Mouse (Mus musculus) megakaryocyte, embryonic 14.5 days (primary cell): Measurements from ENCODE around the gene C2cd6. TPM values are rescaled to one million over a fixed set of nuclear protein-coding genes. Genes with fewer than 3 reads are reported as not detected.

Experiments
- H3K27me3 ChIP-seq: replicated peaks from 2 replicates; pipeline ENCODE3; 2012; ENCODE audit warnings: inconsistent platforms
- H3K36me3 ChIP-seq: replicated peaks from 2 replicates; pipeline ENCODE3; 2012; ENCODE audit warnings: low read length, inconsistent platforms, mixed read lengths
- H3K4me1 ChIP-seq: 2 replicates; pipeline ENCODE4 v1.6.1; 2012; ENCODE audit warnings: inconsistent platforms
- H3K4me3 ChIP-seq: replicated peaks from 2 replicates; pipeline ENCODE3; 2012; ENCODE audit warnings: moderate library complexity, mild to moderate bottlenecking, inconsistent platforms
- H3K9me3 ChIP-seq: 2 replicates; pipeline ENCODE4 v1.6.1; 2012; ENCODE audit warnings: inconsistent platforms
- FLI1 ChIP-seq: IDR thresholded peaks from 2 replicates; pipeline ENCODE4 v1.6.1; 2012; ENCODE audit warnings: low read length, inconsistent platforms, mixed read lengths
- GATA1 ChIP-seq: IDR thresholded peaks from 3 replicates; pipeline ENCODE4 v1.6.1; 2012; ENCODE audit warnings: mixed read lengths, low read length, inconsistent platforms, borderline replicate concordance
- polyA plus RNA-seq: library from polyadenylated mRNA; stranded (reverse); fragments of >175 nt; gene quantifications from 2 replicates; pipeline ENCODE4 v1.2.3, GENCODE M21; 2012; ENCODE audit warnings: low replicate concordance; ENCODE audit not compliant: insufficient read depth

C2cd6 gene
- polyA plus RNA-seq: not detected in 2 replicates

DNA sequence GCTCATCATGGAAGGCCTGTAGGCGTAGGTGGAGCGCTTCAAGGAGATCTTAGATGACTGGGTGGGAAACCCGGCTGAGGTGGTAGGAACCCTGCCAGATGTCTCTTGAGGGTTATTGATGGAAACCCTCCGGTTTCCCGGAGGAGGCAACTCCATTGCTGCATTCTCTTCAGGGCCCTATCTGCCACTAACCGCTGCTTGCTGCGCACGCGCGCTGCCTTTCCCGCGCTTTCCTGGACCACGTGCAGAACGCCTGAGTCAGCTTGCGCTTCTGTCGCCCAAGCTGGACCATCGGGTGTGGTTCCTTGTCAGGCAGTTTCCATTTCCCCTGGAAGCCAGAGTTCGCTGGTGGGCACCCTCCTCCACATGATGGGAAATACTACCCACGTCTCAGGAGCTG is at the start of gene C2cd6:
TSS of gene C2cd6 (minus strand) at position 196 of the 400 bp plus-strand sequence.
- Histone ChIP-seq H3K4me1 (no peaks in the 10 kb centered on the region), H3K9me3 (peaks cover 7% of the 10 kb centered on the region; the same call in 1 of the 2 replicates), H3K27me3 (no peaks in the 10 kb centered on the region), H3K36me3 (peaks cover 6% of the 10 kb centered on the region), H3K4me3 (no peak within 1 kb of the TSS)
- TF ChIP-seq FLI1 (no peak), GATA1 (no peak)

DNA sequence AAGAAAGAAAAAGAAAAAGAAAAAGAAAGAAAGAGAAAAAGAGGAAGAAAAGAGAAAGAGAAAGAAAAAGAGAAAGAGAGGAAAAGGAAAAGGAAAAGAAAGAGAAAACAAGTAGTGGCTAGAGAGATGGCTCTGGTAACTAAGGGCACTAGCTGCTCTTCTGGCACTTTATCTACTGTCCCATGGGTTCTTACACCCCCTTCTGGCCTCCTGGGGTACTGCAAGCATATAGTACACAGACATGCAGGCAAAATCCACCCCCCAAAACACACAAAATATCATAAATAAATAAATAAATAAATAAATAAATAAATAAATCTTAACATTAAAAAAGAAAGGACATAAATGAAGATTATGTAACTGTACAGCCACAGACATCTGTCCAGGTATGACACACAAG is 48.1 kb upstream of the C2cd6 start:
- TF ChIP-seq GATA1 (no peak), FLI1 (no peak)
- peaks cover 18% of the 10 kb centered on the region for H3K4me1 ChIP-seq
- H3K4me3 ChIP-seq: no peak overlapping the region

GRCm38 (mm10) chr1:59134419-59134818 is 39.7 kb upstream of the C2cd6 start:
- peaks cover 10% of the 10 kb centered on the region for H3K27me3 ChIP-seq
- peaks cover 13% of the 10 kb centered on the region for H3K4me1 ChIP-seq
- TF ChIP-seq GATA1: no peak
- TF ChIP-seq FLI1: no peak
- no peaks in the 10 kb centered on the region for H3K36me3 ChIP-seq
- no peak overlapping the region for H3K4me3 ChIP-seq
- no peaks in the 10 kb centered on the region for H3K9me3 ChIP-seq

More for the DNA sequence above, 48.1 kb upstream of the C2cd6 start:
- H3K27me3 ChIP-seq: peaks cover 2% of the 10 kb centered on the region
- no peaks in the 10 kb centered on the region for H3K9me3 ChIP-seq
- no peaks in the 10 kb centered on the region for H3K36me3 ChIP-seq

DNA sequence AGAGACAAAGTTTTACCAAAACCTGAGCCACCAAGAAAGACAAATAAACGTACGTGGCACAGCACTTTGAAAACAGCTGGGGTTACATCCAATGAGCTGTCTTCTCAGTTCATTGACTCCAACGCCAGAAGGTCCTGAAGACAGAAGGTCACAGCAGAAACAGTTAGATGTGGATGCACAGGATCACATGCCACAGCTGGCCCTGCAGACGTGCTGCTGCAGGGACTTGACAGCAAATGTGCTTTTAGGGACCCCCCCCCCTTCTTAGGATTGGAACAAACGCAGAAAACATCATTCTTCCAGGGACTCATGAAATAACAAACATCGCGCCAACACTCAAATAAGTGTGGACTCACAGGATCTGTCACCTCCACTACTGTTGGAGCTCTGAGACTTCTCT is 34.2 kb upstream of the C2cd6 start:
- Histone ChIP-seq H3K4me3 (no peak overlapping the region), H3K36me3 (no peaks in the 10 kb centered on the region), H3K9me3 (no peaks in the 10 kb centered on the region), H3K27me3 (peaks cover 11% of the 10 kb centered on the region), H3K4me1 (no peaks in the 10 kb centered on the region)
- TF ChIP-seq FLI1: no peak
- TF ChIP-seq GATA1: no peak

DNA sequence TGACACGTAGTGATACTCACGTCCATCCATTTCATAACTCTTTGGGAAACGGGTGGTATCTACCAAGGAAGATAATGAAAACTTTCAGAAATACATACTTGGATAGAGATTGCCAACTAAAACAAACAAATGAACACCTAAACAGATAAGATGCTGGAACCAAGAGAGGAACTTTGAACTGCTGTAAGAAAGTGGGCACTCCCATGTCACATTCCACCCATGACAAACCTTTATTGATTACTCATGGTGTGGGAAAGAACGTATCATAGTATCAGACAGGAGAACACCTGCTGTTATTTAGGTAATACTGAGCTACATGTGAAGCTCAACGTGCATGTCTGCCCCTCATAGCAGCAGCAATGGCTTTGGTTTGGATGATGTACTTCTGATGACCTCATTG is 30.9 kb upstream of the C2cd6 start:
- no peak for TF ChIP-seq FLI1
- no peak for TF ChIP-seq GATA1
- Histone ChIP-seq H3K9me3 (no peaks in the 10 kb centered on the region), H3K4me3 (no peak overlapping the region), H3K36me3 (no peaks in the 10 kb centered on the region), H3K27me3 (peaks cover 7% of the 10 kb centered on the region), H3K4me1 (peaks cover 7% of the 10 kb centered on the region; the same call in 1 of the 2 replicates)

GRCm38 (mm10) chr1:59119720-59120457 is 25.2 kb upstream of the C2cd6 start, which contains the start of gene Tmem237:
Tmem237 (minus strand) TSS chr1:59120408.
- H3K4me1 ChIP-seq: peaks cover 24% of the 10 kb centered on the region; the same call in 1 of the 2 replicates
- peaks cover under 1% of the 10 kb centered on the region for H3K27me3 ChIP-seq
- peaks cover 18% of the 10 kb centered on the region for H3K36me3 ChIP-seq
- peak within 1 kb of the TSS; percentile 96 for H3K4me3 ChIP-seq
- TF ChIP-seq FLI1 (no peak), GATA1 (no peak)
- H3K9me3 ChIP-seq: no peaks in the 10 kb centered on the region

DNA sequence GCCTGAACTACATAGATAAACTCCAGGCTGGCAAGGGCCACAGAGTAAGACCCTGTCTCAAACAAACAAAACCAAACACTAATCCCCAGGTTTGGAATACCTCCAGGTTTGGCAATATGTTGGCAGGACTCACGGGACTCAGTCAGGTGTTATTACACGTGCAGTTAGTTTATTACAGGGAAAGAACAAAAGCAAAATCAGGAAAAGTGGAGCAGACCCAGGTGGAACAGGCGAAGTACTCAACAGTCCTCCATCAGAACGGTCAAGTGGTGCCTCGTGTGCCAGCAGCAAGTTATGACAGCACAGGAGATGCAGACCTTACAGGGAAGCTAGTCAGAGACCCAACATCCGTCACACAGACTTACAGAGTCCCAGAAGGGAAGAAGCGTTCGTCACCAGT is 15.8 kb upstream of the C2cd6 start:
- Histone ChIP-seq H3K4me1 (no peaks in the 10 kb centered on the region), H3K36me3 (peaks cover 77% of the 10 kb centered on the region), H3K27me3 (no peaks in the 10 kb centered on the region), H3K9me3 (no peaks in the 10 kb centered on the region), H3K4me3 (no peak overlapping the region)
- TF ChIP-seq GATA1 (no peak), FLI1 (no peak)

GRCm38 (mm10) chr1:59102071-59102470 is 7.4 kb upstream of the C2cd6 start:
- no peak for TF ChIP-seq FLI1
- TF ChIP-seq GATA1: no peak
- no peak overlapping the region for H3K4me3 ChIP-seq

DNA sequence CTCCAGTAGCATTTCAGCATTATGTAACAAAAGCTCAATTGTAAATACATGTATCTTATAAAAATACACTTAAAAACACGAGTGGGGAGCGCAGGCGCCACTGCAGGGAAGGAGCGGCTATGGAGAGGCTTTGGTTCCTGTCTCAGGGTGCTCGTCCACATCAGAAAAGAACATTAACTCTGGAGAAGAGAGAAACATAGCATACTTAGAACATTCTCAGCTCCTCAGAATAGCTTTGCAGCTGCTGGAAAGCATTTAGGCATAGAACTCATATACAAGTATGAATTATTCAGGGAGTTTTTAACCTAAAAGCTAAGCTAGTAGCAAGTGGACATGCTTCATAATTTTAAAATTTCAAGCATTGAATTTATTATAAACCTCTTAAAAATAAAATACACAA is 6.3 kb upstream of the C2cd6 start:
- TF ChIP-seq GATA1: no peak
- no peak for TF ChIP-seq FLI1
- H3K4me1 ChIP-seq: no peaks in the 10 kb centered on the region
- H3K4me3 ChIP-seq: no peak overlapping the region
- no peaks in the 10 kb centered on the region for H3K9me3 ChIP-seq
- H3K36me3 ChIP-seq: peaks cover 36% of the 10 kb centered on the region
- H3K27me3 ChIP-seq: no peaks in the 10 kb centered on the region

More at GRCm38 (mm10) chr1:59102071-59102470, 7.4 kb upstream of the C2cd6 start:
- Histone ChIP-seq H3K36me3 (peaks cover 46% of the 10 kb centered on the region), H3K9me3 (no peaks in the 10 kb centered on the region), H3K27me3 (no peaks in the 10 kb centered on the region), H3K4me1 (no peaks in the 10 kb centered on the region)

DNA sequence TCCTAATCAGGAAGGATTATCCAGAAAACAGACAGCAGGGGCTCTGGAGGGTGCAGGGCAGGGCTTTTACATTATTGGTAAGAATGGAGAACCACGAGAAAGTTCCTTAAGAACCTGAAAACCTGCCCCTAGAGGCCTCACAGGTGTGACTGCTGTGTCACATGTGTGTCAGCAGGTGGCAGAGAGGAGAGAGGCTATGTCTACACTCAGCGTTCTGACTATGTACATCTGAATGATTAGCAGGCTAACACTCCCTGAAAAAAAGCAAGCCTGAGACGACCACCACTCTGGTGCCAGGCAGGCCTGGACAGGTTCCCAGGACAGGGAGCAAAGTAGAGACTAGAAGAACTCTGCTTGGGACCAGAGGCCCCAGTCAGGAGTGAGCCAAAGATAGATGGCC is 23.8 kb downstream of the C2cd6 start:
- Histone ChIP-seq H3K9me3 (no peaks in the 10 kb centered on the region), H3K4me3 (no peak overlapping the region)
- TF ChIP-seq FLI1 (no peak), GATA1 (no peak)

More for the DNA sequence above, 23.8 kb downstream of the C2cd6 start:
- 0 out of 2 replicates have a peak, but pooled peaks cover 3% of the 10 kb centered on the region for H3K4me1 ChIP-seq
- no peaks in the 10 kb centered on the region for H3K36me3 ChIP-seq
- peaks cover 6% of the 10 kb centered on the region for H3K27me3 ChIP-seq
